Mouse (Mus musculus) embryo, embryonic 10 days (tissue): Measurements from ENCODE around the gene Syngap1.
A peak's percentile ranks its signal among the peaks of the same experiment; 100 is the strongest.
"Not testable (repeated sequence)": the region's sequence is repeated elsewhere in the genome, so short reads cannot be mapped to it uniquely, and the experiment has no call there.

Source experiments
- DNase-seq: peaks from one replicate; pipeline ENCODE4 v3.0.0-alpha.2; 2015; ENCODE audit warnings: low spot score

Gene Syngap1

DNA sequence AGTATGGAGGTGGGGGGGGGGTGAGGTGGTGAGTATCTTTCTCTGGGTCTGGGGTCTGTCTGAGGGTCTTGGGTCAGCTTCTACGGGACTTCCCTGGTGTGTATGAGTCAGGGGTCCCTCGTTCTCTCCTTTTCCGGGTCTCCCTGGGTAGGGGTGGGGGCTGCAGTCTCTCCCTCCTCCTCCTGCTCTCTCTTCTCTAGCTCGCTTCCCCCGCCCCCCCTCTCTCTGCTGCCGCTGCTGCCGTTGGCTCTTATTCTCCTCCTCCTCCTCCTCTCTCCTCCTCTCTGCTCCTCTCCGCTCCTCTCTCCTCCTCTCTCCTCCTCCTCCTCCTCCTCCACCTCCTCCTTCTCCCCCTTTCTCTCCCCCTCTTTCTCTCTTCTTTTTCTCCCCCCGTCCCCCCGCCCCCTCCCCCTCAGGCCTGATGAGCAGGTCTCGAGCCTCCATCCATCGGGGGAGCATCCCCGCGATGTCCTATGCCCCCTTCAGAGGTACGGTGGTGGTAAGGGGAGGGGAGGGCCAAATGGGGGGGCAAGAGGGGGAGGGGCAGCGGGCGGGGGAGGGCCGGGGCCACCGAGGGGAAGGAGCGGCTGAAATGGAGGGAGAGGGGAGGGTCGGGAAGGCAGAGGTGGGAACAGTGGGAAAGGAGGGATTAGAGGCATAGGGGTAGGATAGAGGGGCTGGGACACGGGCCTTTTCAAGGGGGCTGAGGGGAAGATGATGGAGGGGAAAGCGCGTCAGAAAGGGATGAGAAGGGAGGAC lies at the start of gene Syngap1:
Gene Syngap1 (plus strand): TSS at position 223 of the 759 bp plus-strand sequence.
- peak; percentile 47 for DNase-seq

DNA sequence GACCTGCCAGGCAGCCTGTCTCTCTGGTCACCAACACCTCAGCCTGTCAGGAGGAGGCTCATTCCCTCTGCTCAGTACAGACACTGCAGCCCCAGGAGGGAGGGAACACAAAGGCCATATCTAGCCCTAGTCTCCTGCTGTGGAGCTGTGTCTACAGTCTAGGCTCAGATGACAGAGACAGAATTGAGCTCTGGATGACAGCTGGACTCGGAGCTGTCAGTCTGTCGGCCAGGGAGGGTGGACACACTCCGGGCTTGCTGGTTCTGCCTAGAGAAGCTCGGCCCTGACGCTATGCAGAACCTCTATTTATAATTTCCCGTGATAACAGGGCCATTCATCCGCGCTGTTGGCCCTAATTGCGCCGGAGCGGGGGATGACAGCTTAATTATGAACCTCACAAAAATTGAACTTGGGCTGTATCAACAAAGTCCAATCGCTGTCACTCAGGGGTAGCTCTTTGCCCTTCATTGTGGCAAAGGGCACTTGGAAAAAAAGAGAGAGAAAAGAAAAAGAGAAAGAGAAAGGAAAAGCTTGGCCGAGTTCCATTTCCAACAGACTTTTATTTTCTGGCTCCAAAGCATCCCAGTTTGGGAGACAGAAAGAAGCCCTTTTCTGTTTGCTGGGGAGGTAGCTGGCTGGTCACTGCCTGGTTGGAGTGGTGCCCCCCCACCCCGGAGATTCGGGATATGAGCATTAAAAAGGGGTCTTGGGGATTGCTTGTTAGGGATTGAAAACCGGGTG lies 48.2 kb upstream of the Syngap1 start:
- peak; percentile 17 for DNase-seq

- DNase-seq, result no peak
Observed at GRCm38 (mm10) chr17:26893492-26893891, 47.6 kb upstream of the Syngap1 start.

DNA sequence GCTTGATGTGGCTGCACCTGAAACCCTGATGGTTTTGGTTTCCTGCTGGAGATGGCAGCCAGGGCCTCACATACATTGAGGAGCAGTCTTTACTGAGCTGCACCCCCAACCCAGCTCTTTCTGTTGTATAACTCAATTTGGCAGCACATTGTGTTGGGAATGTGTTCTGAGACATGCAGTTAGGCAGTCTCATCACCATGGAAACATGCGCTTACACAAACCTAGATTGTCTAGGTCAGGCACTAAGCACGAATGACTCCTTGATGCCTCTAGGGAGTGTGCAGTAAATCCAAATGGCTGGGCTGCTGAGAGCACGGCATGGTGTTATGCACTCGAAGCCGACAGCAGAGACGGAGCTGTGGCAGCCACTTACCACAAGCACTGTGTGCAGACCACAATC lies 46.7 kb upstream of the Syngap1 start:
- DNase-seq, result no peak

DNA sequence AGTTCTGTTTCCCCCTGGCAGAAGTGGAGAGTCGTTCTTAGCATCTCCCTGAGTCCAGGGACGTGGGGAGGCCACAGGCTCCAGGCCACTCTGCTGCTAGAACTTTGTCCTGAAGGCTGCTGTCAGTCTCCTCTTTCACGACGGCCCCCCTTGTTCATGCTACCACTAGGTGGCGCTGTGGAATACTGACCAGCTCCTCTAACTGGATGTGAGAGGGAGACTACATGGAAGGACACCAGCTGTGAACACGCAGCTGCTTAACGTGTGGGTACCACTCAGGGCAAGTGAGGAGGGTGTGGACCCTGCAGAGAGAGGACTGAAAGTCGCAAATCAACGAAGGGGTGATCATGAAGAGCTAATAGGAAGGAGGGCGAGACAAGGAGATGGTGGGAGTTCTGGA lies 45.5 kb upstream of the Syngap1 start:
- peak; percentile 87 for DNase-seq

DNA sequence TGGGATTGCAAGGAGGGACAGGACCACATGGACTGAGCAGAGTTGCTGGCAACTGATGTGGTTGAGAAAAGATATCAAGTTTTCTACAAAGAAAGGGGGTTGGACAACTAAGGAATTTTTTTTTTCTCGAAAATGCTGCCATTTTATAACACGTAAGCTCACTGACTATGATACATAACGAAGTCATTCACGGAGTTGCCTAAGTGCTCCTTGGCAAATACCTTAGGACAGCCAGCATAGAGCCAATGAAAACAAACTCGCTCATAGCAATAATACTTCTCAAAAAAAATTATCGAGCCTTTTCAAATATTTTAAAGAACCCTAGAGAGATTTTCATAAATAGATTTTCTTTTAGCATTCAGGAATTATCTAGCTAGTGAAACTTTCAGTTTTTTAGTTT lies 40.1 kb upstream of the Syngap1 start:
- DNase-seq, result no peak

GRCm38 (mm10) chr17:26904320-26904719 lies 36.7 kb upstream of the Syngap1 start:
- DNase-seq, result no peak

DNA sequence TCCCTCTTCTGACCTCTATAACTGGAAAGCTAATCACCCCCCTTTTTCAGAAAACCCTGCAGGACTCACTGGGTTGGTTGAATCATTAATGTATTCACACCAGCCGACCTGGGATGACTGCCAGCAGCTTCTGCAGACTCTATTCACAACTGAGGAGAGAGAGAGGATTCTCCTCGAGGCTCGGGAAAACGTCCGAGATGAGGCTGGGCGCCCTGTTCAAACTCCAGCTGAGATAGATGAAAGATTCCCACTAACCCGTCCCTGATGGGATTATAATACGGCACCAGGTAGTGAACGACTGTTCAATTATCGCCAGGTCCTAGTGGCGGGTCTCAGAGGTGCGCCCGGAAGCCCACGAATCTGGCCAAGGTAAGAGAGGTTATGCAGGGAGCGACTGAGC lies 33.5 kb upstream of the Syngap1 start:
- not testable (repeated sequence) for DNase-seq

- no peak for DNase-seq
Observed at GRCm38 (mm10) chr17:26915248-26915647, 25.8 kb upstream of the Syngap1 start.

GRCm38 (mm10) chr17:26916711-26917482 lies 24.2 kb upstream of the Syngap1 start, which contains the start of gene Kifc5b:
TSS of gene Kifc5b (plus strand) at chr17:26917091.
- peak; percentile 99 for DNase-seq

GRCm38 (mm10) chr17:26917560-26917959 lies 23.5 kb upstream of the Syngap1 start:
- DNase-seq, result not testable (repeated sequence)

DNA sequence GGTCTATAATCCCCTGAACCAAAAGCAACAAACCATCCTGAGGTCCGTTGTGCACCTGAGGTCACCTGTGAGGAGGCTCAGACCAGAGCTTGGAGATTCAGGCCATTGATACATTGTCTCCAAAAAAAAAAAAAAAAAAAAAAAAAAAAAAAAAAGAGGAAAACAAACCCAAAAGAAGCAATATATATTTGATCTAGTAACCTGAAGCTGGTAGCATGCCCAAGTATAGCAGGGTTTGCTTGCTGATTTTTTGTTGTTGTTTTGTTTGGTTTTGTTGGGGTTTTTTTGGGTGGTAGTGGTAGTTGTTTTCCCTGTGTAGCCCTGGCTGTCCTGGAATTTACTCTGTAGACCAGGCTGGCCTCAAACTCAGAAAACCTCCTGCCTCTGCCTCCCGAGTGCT lies 22.7 kb upstream of the Syngap1 start:
- no peak for DNase-seq

DNA sequence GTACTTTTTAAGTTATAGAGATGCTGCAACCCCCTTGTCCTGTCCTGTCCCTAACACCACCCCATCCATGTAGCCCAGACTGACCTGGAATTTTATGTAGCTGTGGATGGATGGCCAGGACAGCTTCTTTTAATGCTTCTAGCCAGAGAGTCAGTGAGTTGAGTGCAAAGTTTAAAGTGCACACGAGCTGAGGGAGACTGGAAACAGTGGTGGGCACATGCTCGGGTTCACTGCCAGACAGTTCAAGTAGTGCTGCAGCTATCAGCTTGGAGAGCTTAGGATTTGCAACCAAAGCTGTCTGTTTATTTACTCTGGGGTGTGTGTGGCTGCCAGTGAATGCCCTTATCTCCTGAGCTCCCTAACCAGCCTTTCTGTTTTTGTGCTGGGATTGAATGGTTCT lies 21.5 kb upstream of the Syngap1 start:
- not testable (repeated sequence) for DNase-seq

DNA sequence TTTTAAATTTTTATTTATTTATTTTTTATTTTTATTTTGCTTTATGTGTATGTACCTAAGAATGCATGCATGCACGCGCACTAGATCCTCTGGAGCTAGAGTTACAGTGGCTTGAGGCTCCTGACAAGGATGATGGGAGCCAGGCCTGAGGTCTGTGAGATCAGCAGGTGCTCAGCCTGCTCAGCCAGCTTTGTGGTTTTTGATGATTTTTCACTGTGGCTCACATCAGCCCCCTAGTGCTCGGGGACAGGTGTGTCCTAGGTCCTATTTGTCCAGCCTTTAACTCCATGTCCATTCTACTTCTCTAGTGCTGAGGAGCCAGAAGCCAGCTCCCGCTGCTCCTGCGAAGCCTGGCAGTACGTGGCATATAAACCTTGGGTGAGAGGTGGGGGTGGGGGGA lies 18.7 kb upstream of the Syngap1 start:
- not testable (repeated sequence) for DNase-seq

GRCm38 (mm10) chr17:26925414-26925813 lies 15.6 kb upstream of the Syngap1 start:
- DNase-seq, result not testable (repeated sequence)

DNA sequence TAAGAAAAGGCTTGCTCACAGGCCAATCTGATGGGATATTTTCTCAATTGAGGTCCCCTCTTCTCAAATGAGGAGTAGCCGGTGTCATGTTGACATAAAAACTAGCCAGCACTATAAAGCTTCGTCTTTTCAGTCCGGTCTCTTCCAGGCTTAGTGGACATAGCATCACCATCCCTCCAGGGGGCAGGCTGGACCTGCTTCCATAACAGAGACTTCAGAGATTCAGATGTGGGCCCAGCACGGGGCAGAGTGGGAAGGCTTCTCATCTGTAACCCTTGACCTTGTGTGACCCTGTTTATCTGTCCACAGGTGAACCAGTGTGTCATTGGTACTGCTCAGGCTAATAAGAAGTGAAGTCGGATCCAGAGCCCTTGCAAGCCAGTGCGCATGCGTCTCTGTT lies 9.3 kb upstream of the Syngap1 start:
- peak; percentile 74 for DNase-seq

- DNase-seq, result peak; percentile 96
Observed at GRCm38 (mm10) chr17:26932839-26933398, 8.1 kb upstream of the Syngap1 start, which contains the start of gene Phf1. TSS of gene Phf1 (plus strand) at chr17:26933052.

DNA sequence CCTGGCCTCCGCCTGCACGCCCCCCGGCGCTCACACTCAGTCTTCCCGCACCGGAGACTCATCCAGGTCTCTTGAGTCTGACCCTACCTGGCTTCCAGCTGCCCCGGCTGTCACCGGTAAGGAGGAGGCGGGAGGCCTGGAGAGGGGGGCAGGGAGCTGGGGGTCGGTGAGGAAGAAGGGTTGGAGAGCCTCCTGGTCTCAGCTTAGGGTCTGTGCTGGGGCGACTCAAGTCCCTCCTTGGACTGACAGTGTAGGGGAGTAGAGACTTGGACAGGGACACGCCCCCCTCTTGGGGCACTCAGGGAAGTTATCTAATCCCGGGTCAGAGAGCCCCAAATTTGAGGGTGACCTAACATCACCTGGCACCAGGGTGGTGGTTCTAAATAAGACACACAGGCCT lies 7.6 kb upstream of the Syngap1 start:
- DNase-seq, result no peak

DNA sequence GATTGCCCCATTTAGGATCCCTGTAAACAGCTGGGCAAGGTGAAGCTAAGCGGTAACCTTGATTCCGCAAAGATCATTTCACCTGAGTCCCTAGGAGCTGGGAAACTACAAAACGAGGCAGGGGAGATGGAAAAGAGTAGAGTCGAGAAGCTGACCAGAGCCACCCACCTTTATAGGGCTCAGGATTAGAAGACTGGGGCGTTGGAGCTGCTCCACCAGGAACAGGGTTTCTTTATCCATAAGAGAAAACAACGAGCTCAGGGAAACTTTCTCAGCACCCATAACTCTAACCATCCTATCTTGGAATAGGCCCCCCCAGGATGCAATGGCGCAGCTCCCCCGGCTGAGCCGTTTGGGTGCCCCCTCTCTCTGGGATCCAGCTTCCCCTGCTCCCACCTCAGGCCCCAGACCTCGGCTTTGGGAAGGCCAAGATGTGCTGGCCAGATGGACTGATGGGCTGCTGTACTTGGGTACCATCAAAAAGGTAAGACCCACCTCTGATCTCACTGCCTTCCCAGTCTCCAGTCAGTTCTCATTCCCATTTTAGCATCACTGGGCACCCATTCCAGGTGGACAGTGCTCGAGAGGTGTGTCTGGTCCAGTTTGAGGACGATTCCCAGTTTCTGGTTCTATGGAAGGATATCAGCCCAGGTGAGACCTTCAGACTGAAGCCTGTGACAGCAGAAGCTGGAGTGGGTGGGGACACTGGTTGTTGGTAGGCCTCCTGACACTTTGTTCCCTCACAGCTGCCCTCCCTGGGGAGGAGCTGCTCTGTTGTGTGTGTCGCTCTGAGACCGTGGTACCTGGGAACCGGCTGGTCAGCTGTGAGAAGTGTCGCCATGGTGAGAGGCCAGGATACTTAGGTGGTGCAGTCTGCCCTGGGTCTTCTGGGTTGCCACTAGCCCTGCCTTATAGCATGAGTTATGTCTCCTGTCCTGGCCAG lies 6.9 kb upstream of the Syngap1 start:
- DNase-seq, result no peak

GRCm38 (mm10) chr17:26935027-26935426 lies 6.0 kb upstream of the Syngap1 start:
- DNase-seq, result no peak

- DNase-seq, result no peak
Observed at GRCm38 (mm10) chr17:26936453-26936852, 4.6 kb upstream of the Syngap1 start.
